Mouse (Mus musculus): ENCODE results near the gene Gm20852. TPM values are rescaled to one million over a fixed set of nuclear protein-coding genes. Genes with fewer than 3 reads are reported as not detected.
"Not testable (repeated sequence)": the region's sequence is repeated elsewhere in the genome, so short reads cannot be mapped to it uniquely, and the experiment has no call there.

Gene Gm20852
- total RNA-seq (2021) = not detected

DNA sequence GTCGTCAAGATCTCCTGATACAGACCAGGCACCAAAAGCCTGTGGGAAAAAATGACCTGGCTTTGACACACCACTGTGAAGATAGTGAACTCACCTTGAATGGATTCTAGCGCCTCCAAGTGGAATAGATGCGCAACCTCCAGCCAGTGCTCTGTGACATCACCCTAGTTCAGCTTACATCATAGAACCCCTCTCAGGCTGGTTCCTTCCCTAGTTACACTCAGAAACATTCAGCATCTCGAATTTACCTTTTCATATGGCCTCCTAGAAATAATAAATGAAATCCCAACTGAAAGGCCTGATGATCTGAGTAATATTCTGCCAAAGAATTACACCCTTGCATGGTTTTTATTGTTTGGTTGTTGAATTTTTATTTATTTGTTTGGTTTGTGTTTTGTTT, at the start of gene Gm20852:
TSS of gene Gm20852 (minus strand) at position 101 of the 400 bp plus-strand sequence.
- not testable (repeated sequence) for DNase-seq
